Mouse (Mus musculus): ENCODE data around the gene Sobp.

The Sobp gene

DNA sequence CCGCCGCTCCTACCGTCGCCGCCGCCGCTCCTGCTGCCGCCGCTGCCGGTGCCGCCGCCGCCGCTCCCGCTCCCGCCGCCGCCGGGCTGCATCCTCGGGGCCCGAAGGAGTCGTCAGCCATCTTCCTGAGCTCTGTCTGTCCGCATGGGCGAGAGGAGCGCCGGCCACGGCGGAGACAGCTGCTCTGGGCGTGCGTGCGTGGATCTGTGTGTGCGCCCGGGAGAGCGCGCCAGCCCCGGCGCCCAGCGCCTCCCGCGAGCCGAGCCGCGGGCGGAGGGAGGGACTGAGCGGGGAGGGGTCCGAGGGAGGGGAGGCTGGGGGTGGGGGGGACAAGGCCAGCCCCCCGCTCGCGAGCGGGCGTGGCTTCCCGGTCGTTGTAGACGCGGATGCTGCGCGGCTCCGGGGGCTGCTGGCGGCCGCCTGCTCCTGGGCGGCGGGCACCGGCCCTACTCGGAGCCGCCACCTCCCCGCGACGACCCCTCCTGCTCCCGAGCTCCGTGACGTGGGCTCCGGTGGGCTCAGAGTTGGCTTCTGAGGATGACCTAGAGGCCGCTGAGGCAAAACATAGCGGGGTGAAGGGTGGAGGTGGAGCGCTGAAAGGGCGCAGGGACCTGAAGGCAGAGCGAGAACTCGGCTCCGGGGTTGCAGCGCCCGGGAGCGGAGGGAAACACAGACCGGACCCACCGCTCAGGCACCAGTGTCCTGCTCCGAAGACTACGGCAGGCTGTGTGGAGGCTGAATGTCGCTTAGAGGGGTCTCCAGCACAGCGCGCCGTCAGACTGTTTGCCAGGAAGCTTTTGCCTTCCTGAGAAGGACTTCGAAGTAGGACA, at the start of gene Sobp, which contains the start of gene 9030612E09Rik:
Gene Sobp, minus strand, starts transcription at position 205 of the 830 bp plus-strand sequence.
Gene 9030612E09Rik, plus strand, starts transcription at position 379 of the 830 bp plus-strand sequence.
- no peak for DNase-seq (ENCODE audit: low read depth, low spot score)

DNA sequence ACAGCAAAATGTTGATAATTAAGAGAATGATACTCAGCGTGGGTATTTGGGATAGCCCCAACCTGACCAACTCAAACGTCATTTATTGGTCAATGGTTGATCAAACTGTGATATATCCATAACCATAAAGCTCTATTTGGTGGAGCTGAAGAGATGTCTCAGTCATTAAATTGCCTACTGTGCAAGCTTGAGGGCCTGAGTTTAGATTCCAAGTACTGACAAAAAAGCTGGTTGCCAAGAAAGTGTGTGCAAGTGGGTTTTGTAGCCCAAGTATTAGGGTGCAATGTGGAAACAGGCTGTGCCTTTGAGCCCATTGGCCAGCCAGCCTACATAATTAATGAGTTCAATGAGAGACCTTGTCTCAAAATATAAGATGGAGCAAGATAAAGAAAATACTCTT, 49.1 kb upstream of the Sobp start:
- DNase-seq (ENCODE audit: low read depth, low spot score) = no peak

DNA sequence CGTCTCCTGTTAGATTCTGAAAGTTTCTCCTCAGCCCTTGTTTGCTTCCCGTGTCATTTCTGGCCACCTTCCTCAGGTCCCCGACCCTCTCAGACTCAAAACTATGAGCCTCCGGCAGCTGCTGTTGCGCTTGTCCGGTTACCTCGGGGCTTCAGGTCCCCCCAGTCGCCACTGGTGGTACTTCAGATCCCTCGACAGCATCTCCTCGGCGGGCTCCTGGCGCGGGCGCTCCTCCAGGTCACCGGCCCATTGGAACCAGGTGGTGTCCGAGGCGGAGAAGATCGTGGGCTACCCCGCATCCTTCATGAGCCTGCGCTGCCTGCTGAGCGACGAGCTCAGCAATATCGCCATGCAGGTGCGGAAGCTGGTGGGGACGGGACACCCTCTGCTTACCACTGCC, 47.3 kb upstream of the Sobp start:
- no peak for DNase-seq (ENCODE audit: low read depth, low spot score)

DNA sequence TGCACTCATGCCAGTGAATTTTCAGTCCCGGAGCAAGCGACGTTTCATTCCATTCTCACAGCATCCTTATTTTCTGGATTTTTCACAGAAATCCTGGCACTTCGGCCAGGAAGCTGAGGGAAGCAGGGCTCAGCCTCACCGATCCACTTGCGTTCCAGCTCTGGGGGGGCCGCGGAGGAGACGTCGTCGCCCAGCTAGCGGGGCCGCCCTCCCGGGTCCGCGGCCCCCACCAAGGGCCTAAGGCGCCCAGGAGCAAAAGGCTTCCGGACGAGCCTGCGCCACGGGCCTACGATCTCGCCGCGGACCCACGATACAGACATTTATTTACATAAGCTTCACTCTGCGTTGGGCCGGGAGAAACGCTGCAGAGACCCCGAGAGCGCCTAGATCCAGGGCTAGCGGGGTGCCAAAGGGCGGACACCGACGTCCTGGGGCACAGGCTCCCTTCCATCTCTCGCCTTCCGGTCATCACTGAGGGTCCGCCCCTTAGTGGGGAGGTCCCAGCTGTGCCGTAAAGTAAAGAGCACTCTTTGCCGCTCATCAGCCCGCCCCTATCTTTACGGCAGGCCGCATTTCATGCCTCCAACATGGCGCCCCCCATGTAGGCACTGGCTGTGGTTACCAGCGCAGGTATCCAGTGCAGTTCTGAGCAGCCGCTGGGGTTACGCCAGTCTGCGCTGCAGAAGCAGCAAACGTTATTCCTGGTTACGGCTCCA, 46.7 kb upstream of the Sobp start, which contains the start of gene Pdss2:
Gene Pdss2, plus strand, starts transcription at position 577 of the 716 bp plus-strand sequence.
- DNase-seq (ENCODE audit: low read depth, low spot score) = peak; percentile 97

DNA sequence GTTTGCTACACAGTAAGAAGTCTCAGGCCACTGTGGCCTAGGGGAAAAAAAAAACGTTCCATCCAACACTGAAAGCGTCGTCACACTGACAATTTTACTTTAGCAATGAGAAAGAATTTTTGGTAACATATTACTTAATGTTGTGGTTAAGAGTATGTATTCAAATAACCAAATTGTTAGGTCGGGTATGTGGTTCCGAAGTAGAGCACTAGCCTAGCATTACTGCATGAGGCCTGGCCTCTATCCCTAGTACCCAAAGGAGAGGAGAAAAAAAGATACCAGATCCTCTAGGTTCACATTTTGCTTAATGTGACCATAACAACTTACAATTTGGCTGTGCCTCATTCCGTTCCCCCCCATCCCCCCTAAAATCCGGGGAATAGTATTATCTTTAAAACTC, 46.1 kb upstream of the Sobp start:
- DNase-seq (ENCODE audit: low read depth, low spot score) = peak; percentile 56

DNA sequence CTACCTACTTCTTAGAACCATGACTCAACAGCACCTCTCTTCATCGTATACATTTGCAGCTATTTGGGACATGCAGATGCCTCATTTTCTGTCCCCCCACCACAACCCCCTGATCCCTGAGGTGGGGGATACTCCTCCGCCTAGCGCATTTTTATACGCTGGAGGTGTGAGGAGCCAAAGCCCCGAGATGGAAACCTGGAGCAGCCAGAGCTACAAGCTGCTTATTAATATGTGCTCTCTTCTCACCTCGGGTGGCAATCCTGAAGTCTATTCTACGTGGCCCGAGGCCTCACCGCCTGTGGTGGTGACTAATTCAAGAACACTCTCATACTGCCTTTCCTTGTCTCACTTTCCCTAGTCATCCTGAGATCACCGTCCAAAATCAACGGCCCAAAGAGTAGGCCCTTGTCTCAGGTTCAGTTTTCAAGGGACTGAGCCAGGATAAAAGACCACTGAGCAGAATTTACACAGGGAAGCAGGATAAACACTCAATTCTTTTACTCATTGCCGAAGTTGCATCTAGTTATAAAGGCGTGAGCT, 43.1 kb upstream of the Sobp start:
- peak; percentile 55 for DNase-seq (ENCODE audit: low read depth, low spot score)

DNA sequence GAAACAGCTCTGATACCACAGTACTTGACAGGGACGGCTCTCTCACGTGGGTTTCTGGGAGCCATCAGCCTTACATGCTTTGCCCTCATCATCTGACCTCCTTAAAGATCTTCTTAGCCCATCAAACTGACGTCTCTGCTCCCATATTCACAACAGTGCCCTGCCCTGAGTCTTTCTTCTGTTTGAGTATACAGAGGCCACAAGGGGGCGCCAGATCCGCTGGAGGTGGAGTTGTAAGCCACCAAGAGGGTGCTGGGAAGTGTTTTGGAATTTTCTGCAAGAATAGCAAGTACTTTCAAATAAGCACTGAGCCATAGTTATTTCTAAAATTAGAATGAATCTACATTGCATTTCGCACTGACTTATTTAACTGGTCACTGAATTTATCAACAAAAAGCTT, 37.5 kb upstream of the Sobp start:
- peak; percentile 46 for DNase-seq (ENCODE audit: low read depth, low spot score)

DNA sequence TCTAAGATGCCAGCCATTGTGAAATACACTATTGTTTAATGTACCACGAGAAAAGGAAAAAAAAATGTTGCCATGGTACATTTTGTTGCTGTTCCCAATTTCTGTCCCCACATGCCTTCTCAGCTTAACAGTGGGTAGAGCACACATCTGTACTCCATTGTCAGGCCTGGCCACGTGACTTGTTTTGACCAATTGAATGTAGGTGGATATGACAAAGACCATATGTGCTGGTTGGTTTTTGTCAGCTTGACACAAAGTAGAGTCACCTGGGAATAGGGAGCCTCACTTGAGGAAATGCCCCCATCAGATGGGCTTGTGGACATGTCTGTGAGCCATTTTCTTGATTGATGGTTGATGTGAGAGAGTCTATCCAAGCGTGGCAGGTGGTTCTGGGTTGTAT, 29.5 kb upstream of the Sobp start:
- no peak for DNase-seq (ENCODE audit: low read depth, low spot score)

GRCm38 (mm10) chr10:43200206-43200605, 25.9 kb upstream of the Sobp start:
- DNase-seq (ENCODE audit: low read depth, low spot score) = no peak

DNA sequence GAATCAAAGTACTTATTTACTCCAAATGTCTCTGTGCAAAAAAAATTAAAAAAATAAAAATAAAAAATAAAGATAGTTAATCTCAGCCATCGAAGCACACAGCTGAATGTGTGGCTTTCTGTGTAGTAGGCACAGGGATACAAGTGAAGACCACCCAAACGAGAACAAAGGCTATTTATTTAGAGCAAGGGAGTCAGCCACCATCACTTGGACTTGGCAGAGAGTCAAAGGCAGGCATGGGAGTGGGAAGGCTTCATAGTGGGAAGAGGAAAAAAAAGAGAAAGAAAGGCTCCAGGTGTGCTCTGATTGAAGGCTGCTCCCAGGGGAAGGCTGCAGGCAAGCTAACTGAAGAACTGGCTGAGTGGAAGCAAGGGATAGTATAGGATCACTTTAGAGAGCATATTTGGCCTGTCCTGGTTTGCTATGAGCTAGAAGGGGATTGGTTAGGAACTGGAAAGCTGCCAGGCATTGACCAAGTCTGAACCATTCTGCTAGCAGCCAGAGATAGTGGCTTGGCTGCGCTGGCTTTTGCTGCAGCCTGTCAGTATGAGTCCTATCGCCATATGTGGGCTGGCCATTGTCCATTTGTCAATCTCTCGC, 6.1 kb upstream of the Sobp start:
- no peak for DNase-seq (ENCODE audit: low read depth, low spot score)

GRCm38 (mm10) chr10:43175156-43175601, 849 bp upstream of the Sobp start:
- no peak for DNase-seq (ENCODE audit: low read depth, low spot score)

GRCm38 (mm10) chr10:43173828-43174325, 453 bp downstream of the Sobp start:
- DNase-seq (ENCODE audit: low read depth, low spot score) = no peak

DNA sequence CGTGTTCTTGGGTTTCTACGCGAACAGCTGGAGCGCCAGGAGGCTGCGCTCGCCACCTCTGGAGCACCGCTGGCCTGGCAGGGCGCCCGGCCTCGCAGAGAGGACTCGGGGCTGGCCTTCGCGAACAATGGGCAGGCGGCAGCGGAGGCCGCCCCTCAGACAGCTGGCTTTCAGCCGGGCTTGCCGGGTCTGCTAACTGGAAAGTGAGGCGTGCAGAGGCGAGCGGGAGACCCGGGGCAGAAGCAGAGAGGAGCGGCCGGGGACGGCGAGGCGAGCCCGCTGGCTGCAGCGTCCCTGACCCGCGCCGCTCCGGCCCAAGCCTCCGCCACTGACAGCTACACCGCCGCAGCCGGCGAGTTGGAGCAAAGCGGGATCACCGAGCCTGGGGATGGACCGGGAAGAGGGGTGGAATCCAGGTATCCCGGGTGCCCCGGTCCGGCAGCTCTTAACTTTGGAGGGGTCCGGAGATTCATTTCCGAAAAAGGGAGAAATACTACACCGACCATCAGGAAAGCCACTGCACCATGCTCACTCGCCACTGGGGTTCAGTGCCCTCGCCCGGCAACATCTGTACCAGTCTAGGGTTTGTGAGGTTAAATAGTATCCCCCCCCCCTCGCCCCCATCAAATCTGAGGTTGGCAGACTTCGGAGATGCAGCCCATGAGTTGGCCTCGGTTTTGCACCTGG, 1.0 kb downstream of the Sobp start:
- DNase-seq (ENCODE audit: low read depth, low spot score) = no peak

GRCm38 (mm10) chr10:43172554-43172953, 1.8 kb downstream of the Sobp start:
- DNase-seq (ENCODE audit: low read depth, low spot score) = no peak

GRCm38 (mm10) chr10:43172066-43172465, 2.3 kb downstream of the Sobp start:
- DNase-seq (ENCODE audit: low read depth, low spot score) = peak; percentile 3

DNA sequence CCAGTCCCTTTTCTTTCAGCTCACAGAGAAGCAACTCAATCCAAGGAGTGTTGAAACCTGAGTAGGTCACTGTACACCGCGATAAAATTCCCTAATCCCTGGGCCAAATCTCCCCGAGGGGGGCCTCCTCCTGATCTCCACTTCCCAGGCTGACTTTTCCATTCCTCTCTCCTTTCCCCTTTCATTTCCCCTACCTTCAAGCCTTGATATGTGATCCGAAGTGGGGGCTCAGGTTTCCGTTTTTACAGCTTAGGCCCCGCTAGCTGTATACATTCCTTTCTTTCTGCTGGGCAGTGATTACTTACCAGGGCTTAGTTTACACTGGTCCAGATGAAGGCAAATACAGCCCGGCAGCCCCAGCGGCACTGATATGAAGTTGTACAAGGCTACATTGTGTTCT, 3.2 kb downstream of the Sobp start:
- no peak for DNase-seq (ENCODE audit: low read depth, low spot score)

GRCm38 (mm10) chr10:43168847-43169246, 5.5 kb downstream of the Sobp start:
- DNase-seq (ENCODE audit: low read depth, low spot score) = no peak

DNA sequence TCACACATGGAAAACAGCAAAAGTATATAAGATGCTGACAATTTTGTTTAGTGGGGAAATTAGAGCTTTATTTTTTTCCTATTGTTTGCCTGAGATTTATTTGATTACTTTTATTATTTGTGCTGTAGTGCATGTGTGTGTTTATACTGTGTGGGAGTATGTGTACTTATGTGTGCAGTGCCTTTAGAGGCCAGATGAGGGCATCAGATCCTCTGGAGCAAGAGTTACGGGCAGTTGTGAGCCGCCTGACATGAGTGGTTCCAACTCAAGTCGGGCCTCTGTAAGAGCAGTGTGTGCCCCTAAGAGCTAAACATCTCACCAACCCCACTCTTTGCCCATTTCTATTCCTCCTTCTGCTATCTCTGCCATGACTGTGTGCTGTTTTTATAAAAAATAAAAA, 7.5 kb downstream of the Sobp start:
- DNase-seq (ENCODE audit: low read depth, low spot score) = no peak

DNA sequence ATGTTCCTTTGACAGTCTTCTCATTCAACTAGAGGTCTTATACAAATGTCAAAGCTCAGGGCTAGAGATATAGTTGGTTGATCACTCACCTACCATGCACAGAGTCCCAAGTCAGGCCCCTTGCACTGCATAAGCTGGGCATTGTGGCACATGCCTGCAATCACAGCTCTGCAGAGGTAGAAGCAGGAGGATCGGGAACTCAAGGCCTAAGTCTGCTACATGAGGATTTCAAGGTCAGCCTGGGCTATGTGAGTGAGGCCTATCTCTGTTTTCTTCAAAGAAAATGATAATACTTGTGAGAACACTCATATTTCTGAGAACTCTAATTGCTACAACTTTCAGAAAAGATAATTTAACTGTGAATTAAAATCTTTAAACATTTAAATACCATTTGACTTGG, 8.2 kb downstream of the Sobp start:
- DNase-seq (ENCODE audit: low read depth, low spot score) = no peak

- DNase-seq (ENCODE audit: low read depth, low spot score) = no peak
Observed at GRCm38 (mm10) chr10:43164406-43164805, 9.9 kb downstream of the Sobp start.

- no peak for DNase-seq (ENCODE audit: low read depth, low spot score)
Observed at GRCm38 (mm10) chr10:43162318-43162717, 12.0 kb downstream of the Sobp start.
